Mouse (Mus musculus): ENCODE data around the gene Cct3.
"Not testable (repeated sequence)": the region's sequence is repeated elsewhere in the genome, so short reads cannot be mapped to it uniquely, and the experiment has no call there.

Cct3 gene

DNA sequence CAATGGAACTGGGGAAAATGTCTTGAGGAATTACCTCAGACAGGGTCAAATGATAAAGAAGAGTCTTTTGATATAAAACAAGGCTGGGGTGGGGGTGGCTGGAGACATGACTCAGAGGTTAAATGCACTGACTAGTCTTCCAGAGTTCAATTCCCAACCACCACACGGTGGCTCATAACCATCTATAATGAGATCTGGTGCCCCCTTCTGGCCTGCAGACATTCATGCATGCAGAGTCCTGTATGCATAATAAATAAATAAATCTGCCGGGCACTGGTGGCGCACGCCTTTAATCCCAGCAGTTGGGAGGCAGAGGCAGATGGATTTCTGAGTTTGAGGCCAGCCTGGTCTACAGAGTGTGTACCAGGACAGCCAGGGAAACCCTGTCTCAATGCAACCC, 4.9 kb upstream of the Cct3 start:
- peak; percentile 19 for DNase-seq (ENCODE audit: low spot score)

GRCm38 (mm10) chr3:88295272-88295671, 1.6 kb upstream of the Cct3 start:
- not testable (repeated sequence) for DNase-seq (ENCODE audit: low spot score)

DNA sequence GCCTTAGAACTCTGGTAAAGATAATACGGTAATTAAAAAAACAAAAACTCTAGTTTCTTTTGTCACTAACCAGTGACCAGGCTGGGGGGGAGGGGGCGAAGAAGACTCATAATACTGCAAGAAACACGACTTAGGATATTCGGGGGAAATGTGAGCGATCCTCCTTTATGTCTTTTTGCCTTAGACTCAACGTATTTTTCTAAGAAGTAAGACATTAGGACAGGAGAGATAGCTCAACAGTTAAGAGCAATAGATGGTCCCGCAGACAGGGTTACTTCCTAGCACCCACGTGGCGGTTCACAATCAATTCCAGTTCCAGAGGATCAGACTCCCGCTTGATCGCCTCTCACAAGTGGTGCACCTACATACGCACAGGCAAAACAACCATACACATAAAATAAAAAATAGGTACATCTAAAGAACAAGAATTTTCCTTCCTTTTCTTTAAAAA, 781 bp upstream of the Cct3 start:
- DNase-seq (ENCODE audit: low spot score), result no peak

GRCm38 (mm10) chr3:88297321-88297851, 470 bp downstream of the Cct3 start:
- DNase-seq (ENCODE audit: low spot score), result peak; percentile 66

GRCm38 (mm10) chr3:88299172-88299571, 2.3 kb downstream of the Cct3 start:
- no peak for DNase-seq (ENCODE audit: low spot score)

DNA sequence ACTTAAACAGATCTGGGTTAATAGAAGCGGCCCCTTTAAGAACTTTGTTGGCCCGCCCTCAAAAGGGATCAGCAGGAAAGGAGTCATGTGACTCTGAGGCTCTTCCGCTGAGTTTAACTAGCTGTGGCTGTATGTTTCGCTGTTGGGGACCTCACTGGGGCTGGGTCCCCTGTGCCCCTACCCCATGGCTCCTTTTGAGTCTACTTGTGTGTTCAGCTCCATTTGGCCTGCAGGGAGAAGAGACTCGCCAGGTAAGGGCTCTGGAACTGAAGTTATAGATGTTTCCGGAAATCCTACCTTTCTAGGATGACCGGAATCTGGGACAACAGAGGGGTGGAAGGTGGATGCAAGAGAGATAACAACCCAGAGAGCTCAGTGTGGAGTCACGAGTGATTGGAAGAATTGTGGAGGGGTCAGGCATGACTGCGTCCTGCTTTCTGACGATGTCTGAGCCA, 28.1 kb downstream of the Cct3 start, which contains the start of gene Glmp:
Glmp (plus strand) TSS at position 73 of the 455 bp plus-strand sequence.
- DNase-seq (ENCODE audit: low spot score), result peak; percentile 71

- no peak for DNase-seq (ENCODE audit: low spot score)
These were observed 32.0 kb downstream of the Cct3 start for GRCm38 (mm10) chr3:88328956-88329355.

- DNase-seq (ENCODE audit: low spot score), result peak; percentile 50
These were observed 34.4 kb downstream of the Cct3 start for GRCm38 (mm10) chr3:88331282-88331681.

DNA sequence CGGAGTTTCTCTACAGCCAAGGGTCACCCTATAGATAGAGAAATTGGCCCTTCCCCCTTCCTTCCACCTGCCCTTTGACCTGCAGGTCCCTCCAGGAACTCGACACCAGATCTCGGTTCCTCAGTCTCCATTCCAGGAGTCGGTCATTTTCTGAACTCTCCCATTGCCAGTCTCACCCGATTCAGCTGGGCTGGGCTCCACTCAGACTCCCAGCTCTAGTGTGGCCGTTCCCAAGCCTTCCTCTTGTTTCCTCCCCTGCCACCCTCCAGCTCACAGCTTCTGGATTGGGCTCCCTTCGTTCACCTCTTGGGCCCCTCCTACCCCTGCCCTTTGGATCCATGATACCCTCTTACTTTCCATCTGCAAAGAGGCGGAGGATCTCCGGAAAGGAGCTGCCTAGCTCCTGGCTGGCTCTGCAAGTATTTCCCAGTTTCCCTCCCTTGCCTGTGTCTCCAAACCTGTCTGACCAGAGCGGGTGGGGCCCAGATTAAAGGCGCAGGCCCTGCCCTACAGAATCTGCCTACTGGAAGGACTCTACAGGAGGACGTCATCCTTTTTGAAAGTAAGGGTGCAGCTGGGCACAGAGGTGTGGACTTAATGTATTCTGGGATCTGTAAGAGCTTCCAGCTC, 37.2 kb downstream of the Cct3 start:
- DNase-seq (ENCODE audit: low spot score), result no peak

DNA sequence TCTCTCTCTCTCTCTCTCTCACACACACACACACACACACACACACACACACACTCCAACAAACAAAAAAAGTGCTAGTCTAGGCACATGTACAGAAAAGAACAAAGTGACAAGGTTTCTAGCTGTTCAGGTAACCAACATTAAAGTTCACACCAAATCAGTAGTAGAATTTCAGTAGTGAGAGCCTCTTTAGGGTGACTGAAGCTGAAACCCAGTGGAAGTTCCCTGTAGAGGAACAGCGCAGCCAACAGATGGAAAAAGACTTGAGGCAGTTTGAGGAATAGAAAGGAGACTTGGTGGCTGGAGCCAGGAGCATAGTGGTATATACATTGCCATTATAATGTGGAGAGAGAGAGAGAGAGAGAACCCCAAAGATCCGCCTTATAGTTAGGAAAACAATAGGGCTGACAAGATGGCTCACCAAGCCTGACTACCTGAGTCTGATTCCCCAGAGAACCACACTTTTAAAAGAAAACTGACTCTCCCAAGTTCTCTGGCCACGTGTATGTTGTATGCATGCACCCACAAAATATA, 38.1 kb downstream of the Cct3 start:
- no peak for DNase-seq (ENCODE audit: low spot score)

GRCm38 (mm10) chr3:88335436-88336053, 38.6 kb downstream of the Cct3 start:
- no peak for DNase-seq (ENCODE audit: low spot score)

DNA sequence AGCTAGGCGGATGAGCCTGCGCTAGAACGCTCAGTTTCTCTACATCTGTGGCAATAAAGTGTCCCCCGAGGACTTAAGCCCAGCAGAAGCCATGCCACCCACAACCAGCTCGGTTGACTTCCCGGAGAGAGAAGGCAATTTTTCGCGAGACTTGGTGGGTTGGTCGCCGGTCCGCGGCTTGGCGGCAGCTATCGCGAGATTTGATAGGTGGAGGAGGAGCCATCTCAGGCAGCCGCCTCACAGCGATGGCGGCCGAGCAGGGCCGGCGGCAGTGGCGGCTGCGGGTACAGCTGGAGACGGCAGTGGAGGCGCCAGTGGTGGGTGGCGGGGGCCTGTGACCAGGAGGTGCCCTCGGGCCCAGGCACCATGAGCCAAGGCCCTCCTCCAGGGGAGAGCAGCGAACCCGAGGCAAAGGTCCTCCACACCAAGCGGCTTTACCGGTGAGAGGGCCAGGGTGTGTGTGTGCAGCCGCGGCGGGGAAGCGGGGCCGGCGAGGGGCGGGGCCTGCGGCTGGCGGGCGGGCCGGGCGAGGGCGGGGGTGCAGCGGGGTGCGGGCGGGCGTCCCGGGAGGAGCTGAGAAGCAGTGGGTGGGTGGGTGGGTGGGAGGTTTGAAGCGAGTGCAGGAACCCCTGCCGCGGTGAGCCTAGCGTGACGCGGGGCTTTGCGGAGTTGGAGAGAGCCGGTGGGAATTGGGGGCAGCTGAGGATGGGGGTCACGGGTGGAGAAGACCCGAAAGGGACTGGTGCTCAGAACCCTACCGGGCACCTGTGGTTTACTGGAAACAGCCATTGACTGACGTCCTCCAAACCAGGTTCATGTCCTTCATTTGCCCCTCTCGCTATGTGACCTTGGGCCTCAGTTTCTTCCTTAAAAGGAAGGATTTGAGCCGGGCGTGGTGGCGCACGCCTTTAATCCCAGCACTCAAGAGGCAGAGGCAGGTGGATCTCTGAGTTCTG, 39.4 kb downstream of the Cct3 start, which contains the start of the genes Tmem79 and Smg5:
Tmem79 (minus strand) TSS at position 91 of the 956 bp plus-strand sequence.
Smg5 (plus strand) TSS at position 203 of the 956 bp plus-strand sequence.
- peak; percentile 96 for DNase-seq (ENCODE audit: low spot score)

- no peak for DNase-seq (ENCODE audit: low spot score)
These were observed 40.6 kb downstream of the Cct3 start for GRCm38 (mm10) chr3:88337367-88338020.

GRCm38 (mm10) chr3:88338316-88338715, 41.4 kb downstream of the Cct3 start:
- DNase-seq (ENCODE audit: low spot score), result no peak

DNA sequence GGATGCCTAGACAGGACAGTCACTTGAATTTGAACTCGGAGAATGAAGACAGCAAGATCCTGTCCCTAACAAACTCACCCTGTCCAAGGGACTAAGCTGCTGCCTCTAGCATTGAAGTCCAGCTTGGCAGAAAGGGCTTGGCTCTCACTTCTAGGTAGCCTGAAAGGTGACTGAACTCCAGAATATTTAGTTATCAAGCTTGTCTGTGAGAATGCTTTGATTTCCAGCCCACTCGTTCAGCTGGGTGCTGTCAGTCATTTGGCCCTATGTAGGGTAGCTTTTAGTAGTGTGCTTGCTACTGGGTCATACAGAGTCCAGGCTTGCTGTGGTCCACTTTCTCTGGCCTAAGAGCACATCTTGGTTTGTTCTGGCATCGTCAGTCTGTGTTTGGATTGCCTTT, 42.1 kb downstream of the Cct3 start:
- no peak for DNase-seq (ENCODE audit: low spot score)

DNA sequence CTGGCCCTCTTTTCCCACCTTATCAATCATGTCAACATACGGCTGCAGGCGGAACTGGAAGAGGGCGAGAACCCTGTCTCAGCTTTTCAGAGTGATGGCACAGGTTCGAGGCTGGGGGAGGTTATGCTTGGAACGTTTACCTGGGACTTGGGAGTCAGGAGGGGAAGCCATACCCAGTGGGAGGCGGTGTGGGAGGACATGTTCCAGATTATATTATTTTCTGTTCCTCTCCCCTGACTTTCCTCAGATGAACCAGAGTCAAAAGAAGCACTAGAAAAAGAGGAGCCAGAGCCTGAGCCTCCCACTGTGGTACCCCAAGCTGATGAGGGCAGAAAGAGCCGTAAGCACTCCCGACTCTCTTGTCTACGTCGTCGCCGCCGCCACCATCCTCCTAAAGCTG, 53.8 kb downstream of the Cct3 start:
- DNase-seq (ENCODE audit: low spot score), result no peak

GRCm38 (mm10) chr3:88352907-88353306, 56.0 kb downstream of the Cct3 start:
- no peak for DNase-seq (ENCODE audit: low spot score)

DNA sequence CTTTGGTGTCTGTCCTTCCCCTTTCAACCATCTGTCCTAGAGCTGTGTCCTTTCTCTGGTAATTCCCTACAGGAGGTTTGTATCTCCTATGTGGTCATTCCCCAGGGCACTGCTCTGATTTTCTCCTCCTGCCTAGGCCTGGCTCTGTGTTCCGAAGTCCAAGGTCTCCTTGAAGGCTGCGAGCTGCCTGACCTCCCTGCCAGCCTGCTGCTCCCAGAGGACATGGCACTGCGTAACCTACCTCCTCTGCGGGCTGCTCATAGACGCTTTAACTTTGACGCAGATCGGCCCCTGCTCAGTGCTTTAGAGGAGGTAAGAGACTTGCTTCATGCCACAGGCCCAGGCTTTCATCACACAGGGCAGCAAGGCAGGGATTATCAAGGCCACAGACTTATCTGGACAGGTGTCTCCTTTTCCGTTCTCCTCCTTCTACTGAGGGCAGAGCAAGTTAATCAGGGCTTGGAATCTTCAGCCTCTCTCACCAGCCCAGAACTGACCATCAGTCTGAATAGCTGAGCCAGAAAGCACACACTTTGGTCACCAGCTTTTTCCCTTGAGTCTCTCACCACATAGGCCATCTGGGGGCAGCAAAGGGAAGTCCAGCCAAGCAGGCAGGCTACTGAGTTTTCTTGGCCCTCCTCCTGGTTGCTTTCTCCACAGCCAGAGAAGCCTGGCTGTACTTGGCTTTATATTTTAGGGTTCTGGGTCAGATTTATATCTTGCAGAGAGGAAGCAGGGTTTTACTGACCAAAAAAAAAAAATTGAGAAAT, 57.7 kb downstream of the Cct3 start:
- DNase-seq (ENCODE audit: low spot score), result no peak

DNA sequence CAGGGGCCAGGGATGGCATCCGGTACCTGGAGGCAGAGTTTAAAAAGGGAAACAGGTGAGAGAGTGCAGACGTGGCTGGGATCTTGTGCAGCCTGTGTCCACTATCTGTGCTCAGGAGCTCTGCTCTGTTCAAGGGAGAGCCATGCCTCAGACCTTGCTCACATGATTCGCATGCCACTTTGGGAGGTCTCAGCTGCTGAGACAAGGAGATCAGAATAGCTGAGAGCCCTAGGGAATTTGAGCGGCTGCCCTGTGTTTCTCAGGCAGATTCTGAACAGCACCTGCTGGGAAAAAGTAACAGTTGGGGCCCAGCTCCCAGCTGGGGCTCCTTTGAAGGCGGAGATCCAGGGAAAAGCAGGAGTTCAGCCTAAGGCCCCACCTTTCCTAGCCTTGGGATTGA, 62.7 kb downstream of the Cct3 start:
- DNase-seq (ENCODE audit: low spot score), result no peak

DNA sequence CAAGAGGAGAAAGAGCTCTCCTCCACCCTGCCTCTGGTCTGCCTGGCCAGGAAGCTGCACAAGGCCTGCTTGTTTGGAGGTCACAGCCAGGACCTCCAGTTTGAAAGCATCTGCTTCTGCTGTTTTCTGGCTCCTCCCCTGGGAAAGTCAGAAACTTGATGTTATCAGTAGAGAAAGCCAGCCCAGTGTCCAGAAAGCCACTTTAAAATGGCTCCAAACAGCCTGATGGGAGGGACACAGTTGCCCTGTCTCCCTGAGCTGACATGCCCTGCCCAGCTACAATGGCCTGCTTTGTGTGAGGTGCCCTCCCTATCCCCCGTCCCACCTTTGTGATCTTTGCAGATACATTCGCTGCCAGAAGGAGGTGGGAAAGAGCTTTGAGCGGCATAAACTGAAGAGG, 63.1 kb downstream of the Cct3 start:
- DNase-seq (ENCODE audit: low spot score), result no peak

GRCm38 (mm10) chr3:88361096-88361495, 64.2 kb downstream of the Cct3 start:
- DNase-seq (ENCODE audit: low spot score), result no peak
